Mouse (Mus musculus) G1E (cell line): ENCODE results near the gene Cited4.

ENCODE experiments used
- CTCF ChIP-seq: IDR thresholded peaks from 2 replicates; pipeline ENCODE4 v1.5.1; 2012; ENCODE audit warnings: low read depth, low read length, inconsistent platforms, mixed read lengths
- GATA1 ChIP-seq: IDR thresholded peaks from 2 replicates; pipeline ENCODE4 v1.6.1; 2012; ENCODE audit warnings: borderline replicate concordance, low read length, inconsistent platforms, mixed read lengths
- POLR2AphosphoS5 ChIP-seq: IDR thresholded peaks from 2 replicates; pipeline ENCODE4 v1.6.1; 2012; ENCODE audit warnings: low read depth, low read length, inconsistent platforms; ENCODE audit not compliant: insufficient replicate concordance
- TAL1 ChIP-seq: conservative IDR thresholded peaks from 2 replicates; pipeline ENCODE4 v1.6.1; 2012; ENCODE audit warnings: low read depth, low read length, inconsistent platforms, mixed read lengths

- no peak for TF ChIP-seq CTCF
- no peak for TF ChIP-seq GATA1
- TF ChIP-seq POLR2AphosphoS5, result no peak
- no peak for TF ChIP-seq TAL1
Observed at GRCm38 (mm10) chr4:120664601-120665000, 1.8 kb upstream of the Cited4 start.
